Mouse (Mus musculus) gastrocnemius, postnatal 4 days (tissue): ENCODE results near the gene Ctsh. TPM values are rescaled to one million over a fixed set of nuclear protein-coding genes. Genes with fewer than 3 reads are reported as not detected.
A peak's percentile ranks its signal among the peaks of the same experiment; 100 is the strongest.

Experiments
- DNase-seq, 2 experiments: peaks; one replicate each; pipeline ENCODE4 v3.0.0; 2021 to 2022; ENCODE audit warnings: low spot score in 2 of 2, mixed read lengths in 2 of 2
- total RNA-seq, 2 experiments: library from RNA; stranded (reverse); gene quantifications; 2 replicates each; pipeline ENCODE4 v1.2.3; 2021

The Ctsh gene
- total RNA-seq, 2 experiments from 2014 or later, result 28.7 to 34.2 TPM

- no peak for DNase-seq
Measured at GRCm38 (mm10) chr9:90108272-90108671, 54.3 kb downstream of the Ctsh start.

GRCm38 (mm10) chr9:90109386-90109785 lies 55.4 kb downstream of the Ctsh start:
- no peak for DNase-seq

DNA sequence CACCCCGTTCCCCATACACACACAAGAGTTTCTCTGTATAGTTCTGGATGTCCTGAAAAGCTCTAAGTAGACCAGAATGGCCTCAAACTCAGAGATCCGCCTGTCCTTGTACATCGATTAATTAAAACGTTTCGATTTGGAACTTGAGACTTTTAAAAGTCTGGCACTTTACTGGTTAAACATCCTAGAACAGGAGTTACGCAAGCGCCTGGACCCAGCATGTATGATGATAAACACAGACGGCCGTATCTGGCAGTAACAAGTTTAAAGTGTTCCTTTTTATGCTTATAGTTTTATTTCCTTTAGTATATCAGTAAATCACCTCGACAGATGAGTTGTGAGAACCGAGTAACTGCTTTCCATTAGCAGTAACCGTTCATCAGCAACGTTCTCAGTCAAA lies 59.2 kb downstream of the Ctsh start:
- DNase-seq, result no peak

DNA sequence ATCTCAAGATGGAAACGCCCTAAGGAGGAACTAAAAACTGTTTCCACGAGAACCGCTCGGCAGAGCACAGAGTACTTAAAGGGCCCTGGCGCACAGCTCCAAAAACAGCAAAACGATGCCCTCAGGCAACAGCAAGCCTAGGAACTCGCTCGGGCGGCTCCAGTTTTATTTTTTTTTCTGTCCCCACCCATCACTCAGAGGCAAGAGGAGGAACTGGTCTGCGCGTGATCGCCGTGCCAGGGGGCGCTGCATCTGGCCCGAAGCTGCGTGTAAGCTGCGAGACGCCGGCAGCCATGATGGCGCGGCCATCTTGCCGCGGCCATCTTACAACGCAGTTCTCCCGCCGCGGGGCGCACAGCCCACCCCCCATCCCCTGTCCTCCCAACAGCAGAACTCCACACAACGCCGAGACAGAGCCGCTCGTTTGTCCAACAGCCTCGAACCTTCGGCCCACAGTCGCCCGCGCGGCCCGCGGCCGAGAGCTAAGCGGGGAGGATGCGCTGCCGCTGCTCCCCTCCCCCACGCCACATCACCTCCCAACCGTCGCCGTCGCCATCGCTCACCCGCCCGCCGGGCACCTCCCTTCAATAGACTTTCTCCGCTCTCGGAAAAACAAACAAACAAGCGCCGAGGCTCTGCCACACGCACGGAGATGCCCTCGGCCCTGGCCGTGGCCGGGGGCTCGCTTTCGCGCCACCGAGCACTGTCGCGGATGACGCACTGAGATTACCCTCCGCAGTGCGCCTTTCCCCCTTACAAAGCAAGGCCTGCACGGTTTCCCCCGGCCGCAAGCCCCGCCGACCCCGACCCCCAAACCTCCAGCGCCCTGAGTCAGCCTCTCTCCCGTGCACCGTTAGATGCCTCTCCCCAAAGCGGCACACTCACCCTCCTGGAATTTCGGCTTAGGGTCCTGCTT lies 60.0 kb downstream of the Ctsh start:
- DNase-seq, result peak; percentile 71 to 89

DNA sequence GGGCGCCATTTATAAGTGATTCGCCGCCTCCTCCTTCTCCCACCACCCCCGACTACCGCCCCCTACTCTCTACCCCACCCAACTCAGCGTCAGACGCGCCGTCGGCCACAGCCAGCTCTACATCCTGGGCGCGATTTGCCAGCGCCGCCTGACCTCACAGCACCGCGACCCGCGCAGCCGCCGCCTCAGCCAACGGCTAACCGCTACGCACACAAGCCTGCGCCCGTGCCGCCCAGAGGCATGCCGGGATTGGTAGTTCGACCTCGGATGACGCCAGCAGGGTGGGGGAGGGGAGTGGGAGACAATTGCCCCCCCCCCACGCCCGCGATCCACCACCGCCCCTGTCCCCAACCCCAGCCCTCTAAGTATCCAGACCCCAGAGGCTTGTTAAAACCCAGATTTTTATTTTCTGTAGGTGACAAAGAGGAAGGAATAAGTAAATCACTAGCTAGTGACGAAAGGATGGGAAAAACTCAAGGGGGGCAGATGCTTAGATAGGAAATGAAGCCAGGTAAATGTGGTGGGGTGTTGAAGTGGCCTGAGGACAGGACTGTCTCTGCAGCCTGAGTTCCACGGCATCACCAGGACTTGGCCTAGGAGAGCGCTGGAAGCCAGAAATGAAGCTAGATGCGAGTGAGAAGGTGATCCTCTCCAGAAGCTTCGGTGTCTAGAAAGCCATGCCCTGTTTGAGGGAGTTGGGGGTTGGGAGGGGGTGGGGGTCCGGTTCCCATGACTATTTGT lies 60.8 kb downstream of the Ctsh start, which contains the start of gene Morf4l1:
Gene Morf4l1, minus strand, starts transcription at position 208 of the 741 bp plus-strand sequence.
- peak; percentile 94 to 97 for DNase-seq

DNA sequence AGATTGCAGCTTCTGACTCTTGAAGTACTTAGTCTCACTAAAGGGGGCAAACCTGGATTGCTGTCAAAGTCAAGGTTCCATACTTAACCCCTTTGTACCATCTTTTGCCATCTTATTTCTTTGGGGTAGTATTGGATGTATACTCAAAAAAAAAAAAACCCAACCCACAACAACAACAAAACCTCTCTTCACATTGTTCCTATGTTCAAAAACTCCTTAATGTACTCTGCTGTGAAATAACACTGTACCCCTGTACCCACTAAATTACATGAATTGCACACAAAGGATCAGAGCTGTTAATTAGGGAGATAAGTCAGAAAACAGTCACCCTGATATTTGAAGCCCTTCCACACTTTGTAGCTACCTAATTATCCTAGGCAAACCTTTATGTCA lies 61.4 kb downstream of the Ctsh start:
- no peak for DNase-seq

GRCm38 (mm10) chr9:90117234-90117633 lies 63.3 kb downstream of the Ctsh start:
- DNase-seq, result no peak

GRCm38 (mm10) chr9:90122246-90122740 lies 68.3 kb downstream of the Ctsh start:
- DNase-seq, result no peak

GRCm38 (mm10) chr9:90124156-90124872 lies 70.4 kb downstream of the Ctsh start:
- no peak for DNase-seq

- DNase-seq, result no peak
Measured at GRCm38 (mm10) chr9:90124873-90125245, 70.9 kb downstream of the Ctsh start.

Other genes starting within 250 kb of the Ctsh start
- gene Rasgrf1, start 144.2 kb upstream of the Ctsh start, total RNA-seq, result under 1 TPM in 1 of 2 experiments, not detected in 1; 0.15 TPM
- 100 to 1,000 TPM; 264 to 265 TPM for gene Morf4l1, start 60.6 kb downstream of the Ctsh start, total RNA-seq
- gene Adamts7, start 108.9 kb downstream of the Ctsh start, total RNA-seq, result 10 to 100 TPM; 13.2 to 15.5 TPM
- gene Tbc1d2b, start 216.7 kb downstream of the Ctsh start, total RNA-seq, result 10 to 100 TPM; 27.8 to 31.9 TPM